Mouse (Mus musculus) kidney, adult 2 months (tissue): ENCODE data around the gene Styk1. TPM values are rescaled to one million over a fixed set of nuclear protein-coding genes. Genes with fewer than 3 reads are reported as not detected.

Source experiments
- DNase-seq: peaks from one replicate; pipeline ENCODE4 v3.0.0; 2021
- H3K27ac ChIP-seq: fragments of 200-500 bp; 2 replicates; pipeline ENCODE4 v1.5.1; 2012; ENCODE audit warnings: low read depth, low read length, control low read depth, inconsistent platforms; ENCODE audit not compliant: insufficient read depth
- H3K27me3 ChIP-seq: fragments of 200-500 bp; replicated peaks from 2 replicates; pipeline ENCODE4 v1.6.1; 2012; ENCODE audit warnings: mild to moderate bottlenecking, moderate library complexity, low read length, inconsistent platforms; ENCODE audit not compliant: control insufficient read depth, insufficient read depth
- H3K36me3 ChIP-seq: fragments of 200-500 bp; 2 replicates; pipeline ENCODE4 v1.6.1; 2012; ENCODE audit warnings: mild to moderate bottlenecking, moderate library complexity, low read length, inconsistent platforms; ENCODE audit not compliant: control insufficient read depth, insufficient read depth
- H3K4me1 ChIP-seq: fragments of 200-500 bp; 2 replicates; pipeline ENCODE4 v1.6.1; 2011; ENCODE audit warnings: low read length; ENCODE audit not compliant: control insufficient read depth, insufficient read depth
- H3K4me3 ChIP-seq: fragments of 200-500 bp; 2 replicates; pipeline ENCODE4 v1.5.1; 2011; ENCODE audit warnings: mild to moderate bottlenecking, low read depth, low read length, control low read depth; ENCODE audit not compliant: insufficient read depth
- CTCF ChIP-seq: fragments of 200-500 bp; conservative IDR thresholded peaks from 2 replicates; pipeline ENCODE4 v1.5.1; 2011; ENCODE audit warnings: low read depth, mild to moderate bottlenecking, control low read depth, low read length, moderate library complexity, mixed read lengths; ENCODE audit not compliant: insufficient read depth, insufficient read length
- POLR2A ChIP-seq: fragments of 200-500 bp; IDR thresholded peaks from one replicate; pipeline ENCODE4 v1.6.1; 2011; ENCODE audit warnings: low read depth, low read length, control low read depth
- WGBS: fragments of 180-500 bp; shearing (Covaris S2); methylation state at CpG from one replicate; pipeline ENCODE4 v1.1.7; 2018; 5-methylcytosine and 5-hydroxymethylcytosine counted together
- polyA plus RNA-seq: library from polyadenylated mRNA; depleted of rRNA; stranded (reverse); fragments of >200 nt; gene quantifications from 2 replicates; pipeline ENCODE4 v1.2.3, GENCODE M21; 2012

Styk1 gene
- polyA plus RNA-seq, 1 experiment: 2.1 TPM

GRCm38 (mm10) chr6:131388040-131389021 is 34.9 kb upstream of the Styk1 start, which contains the start of gene Ybx3:
TSS of gene Ybx3 (minus strand) at chr6:131388476.
- Histone ChIP-seq H3K4me3 (peak within 1 kb of the TSS; percentile 66), H3K36me3 (no peaks in the 10 kb centered on the region), H3K27me3 (no peaks in the 10 kb centered on the region), H3K27ac (no peak within 1 kb of the TSS; the same call in 1 of the 2 replicates), H3K4me1 (no peaks in the 10 kb centered on the region)
- peak; percentile 92 for DNase-seq
- 2% methylated on average over 102 of the region's 107 CpGs for WGBS
- TF ChIP-seq POLR2A (no peak), CTCF (no peak)

GRCm38 (mm10) chr6:131387221-131388039 is 34.0 kb upstream of the Styk1 start:
- no peaks in the 10 kb centered on the region for H3K4me1 ChIP-seq
- TF ChIP-seq CTCF (no peak), POLR2A (no peak)
- H3K4me3 ChIP-seq: peak overlapping the region; percentile 66
- H3K27ac ChIP-seq: no peak overlapping the region
- WGBS: 2% methylated on average over 43 of the region's 43 CpGs
- peak; percentile 52 for DNase-seq
- no peaks in the 10 kb centered on the region for H3K36me3 ChIP-seq
- no peaks in the 10 kb centered on the region for H3K27me3 ChIP-seq

- Histone ChIP-seq H3K27me3 (no peaks in the 10 kb centered on the region), H3K4me3 (no peak overlapping the region)
Observed at GRCm38 (mm10) chr6:131386416-131387019, 33.1 kb upstream of the Styk1 start.

GRCm38 (mm10) chr6:131385469-131385868 is 32.1 kb upstream of the Styk1 start:
- DNase-seq: peak; percentile 23
- 98% methylated on average over 1 of the region's 1 CpGs for WGBS
- TF ChIP-seq CTCF (no peak), POLR2A (no peak)
- Histone ChIP-seq H3K4me1 (no peaks in the 10 kb centered on the region), H3K27me3 (no peaks in the 10 kb centered on the region), H3K4me3 (no peak overlapping the region), H3K36me3 (no peaks in the 10 kb centered on the region), H3K27ac (no peak overlapping the region)

More at GRCm38 (mm10) chr6:131386416-131387019, 33.1 kb upstream of the Styk1 start:
- Histone ChIP-seq H3K4me1 (no peaks in the 10 kb centered on the region), H3K27ac (no peak overlapping the region), H3K36me3 (no peaks in the 10 kb centered on the region)
- DNase-seq: no peak
- TF ChIP-seq POLR2A (no peak), CTCF (no peak)
- WGBS: 78% methylated on average over 9 of the region's 9 CpGs

- no peaks in the 10 kb centered on the region for H3K27me3 ChIP-seq
- H3K36me3 ChIP-seq: 0 out of 2 replicates have a peak, but pooled peaks cover 2% of the 10 kb centered on the region
- no peak for TF ChIP-seq CTCF
- TF ChIP-seq POLR2A: no peak
- WGBS: 56% methylated on average over 6 of the region's 6 CpGs
- H3K4me1 ChIP-seq: no peaks in the 10 kb centered on the region
- no peak overlapping the region for H3K27ac ChIP-seq
- DNase-seq: no peak
- no peak overlapping the region for H3K4me3 ChIP-seq
Observed at GRCm38 (mm10) chr6:131383713-131384330, 30.4 kb upstream of the Styk1 start.

- no peaks in the 10 kb centered on the region for H3K27me3 ChIP-seq
- no peak overlapping the region for H3K4me3 ChIP-seq
- H3K27ac ChIP-seq: no peak overlapping the region
- 23% methylated on average over 3 of the region's 3 CpGs for WGBS
- peak; percentile 41 for DNase-seq
- TF ChIP-seq CTCF (no peak), POLR2A (no peak)
- no peaks in the 10 kb centered on the region for H3K4me1 ChIP-seq
- H3K36me3 ChIP-seq: 0 out of 2 replicates have a peak, but pooled peaks cover 2% of the 10 kb centered on the region
Observed at GRCm38 (mm10) chr6:131382984-131383337, 29.6 kb upstream of the Styk1 start.
